Mouse (Mus musculus): ENCODE data around the gene Gm10324. TPM values are rescaled to one million over a fixed set of nuclear protein-coding genes. Genes with fewer than 3 reads are reported as not detected.
"Not testable (repeated sequence)": the region's sequence is repeated elsewhere in the genome, so short reads cannot be mapped to it uniquely, and the experiment has no call there.

The Gm10324 gene
- polyA plus RNA-seq (2014; fragmentation: Nextera tagmentation; extraction: Ambion mirVana) = not detected in 2 replicates

- H3K9me3 ChIP-seq (ENCODE audit: low read depth, low read length); ATAC-seq (ENCODE audit: insufficient read depth); H3K4me1 ChIP-seq (ENCODE audit: insufficient read depth); H3K27ac ChIP-seq (ENCODE audit: low read depth); H3K4me2 ChIP-seq; H3K9ac ChIP-seq; H3K27me3 ChIP-seq (ENCODE audit: insufficient read depth, low read length); H3K4me3 ChIP-seq (ENCODE audit: low read depth, low read length); H3K36me3 ChIP-seq (ENCODE audit: insufficient read depth); DNase-seq: not testable (repeated sequence)
- no CpG with 5 or more reads among the region's 2 CpGs for WGBS
Measured at GRCm38 (mm10) chr13:66119247-66119646, at the start of gene Gm10324. Gm10324 (plus strand) TSS chr13:66119547.

Other genes starting within 250 kb of the Gm10324 start
- not detected in 2 replicates for gene Gm10772, start 108.0 kb downstream of the Gm10324 start, polyA plus RNA-seq (2014; fragmentation: Nextera tagmentation; extraction: Ambion mirVana)